Mouse (Mus musculus) E14TG2a.4 (cell line): ENCODE results near the gene Olfr1511.

Experiments used
- H3K27me3 ChIP-seq: 2 replicates; pipeline ENCODE4 v1.6.1; 2014; ENCODE audit warnings: low read length, control low read depth; ENCODE audit not compliant: insufficient read depth
- H3K36me3 ChIP-seq: 2 replicates; pipeline ENCODE4 v1.6.1; 2014; ENCODE audit warnings: low read length, control low read depth; ENCODE audit not compliant: insufficient read depth
- H3K4me1 ChIP-seq: replicated peaks from 2 replicates; pipeline ENCODE4 v1.6.1; 2014; ENCODE audit warnings: low read depth, low read length, control low read depth
- H3K4me3 ChIP-seq: replicated peaks from 2 replicates; pipeline ENCODE4 v1.5.1; 2014; ENCODE audit warnings: mild to moderate bottlenecking, low read length
- H3K9me3 ChIP-seq: 2 replicates; pipeline ENCODE4 v1.6.1; 2014; ENCODE audit warnings: low read length, control low read depth
- CTCF ChIP-seq: conservative IDR thresholded peaks from 2 replicates; pipeline ENCODE4 v1.5.1; 2014; ENCODE audit warnings: low read length
- NANOG ChIP-seq: IDR thresholded peaks from 2 replicates; pipeline ENCODE4 v1.6.1; 2014; ENCODE audit warnings: borderline replicate concordance, low read length, mixed read lengths
- POU5F1 ChIP-seq: IDR thresholded peaks from 2 replicates; pipeline ENCODE4 v1.6.1; 2014; ENCODE audit warnings: low read length, borderline replicate concordance

The Olfr1511 gene

GRCm38 (mm10) chr14:52356308-52356707 is 40.9 kb downstream of the Olfr1511 start, which contains the start of gene Olfr1513:
Gene Olfr1513, minus strand, starts transcription at chr14:52356408.
- Histone ChIP-seq H3K36me3 (no peaks in the 10 kb centered on the region), H3K9me3 (no peaks in the 10 kb centered on the region), H3K4me3 (no peak within 1 kb of the TSS), H3K4me1 (no peaks in the 10 kb centered on the region), H3K27me3 (no peaks in the 10 kb centered on the region)
- TF ChIP-seq POU5F1 (no peak), NANOG (no peak), CTCF (no peak)
